Mouse (Mus musculus): ENCODE measurements around the gene Gja5. TPM values are rescaled to one million over a fixed set of nuclear protein-coding genes. Genes with fewer than 3 reads are reported as not detected.
"Not testable (repeated sequence)": the region's sequence is repeated elsewhere in the genome, so short reads cannot be mapped to it uniquely, and the experiment has no call there.

Gene Gja5
- total RNA-seq, 1 experiment from 2014 or later = not detected

DNA sequence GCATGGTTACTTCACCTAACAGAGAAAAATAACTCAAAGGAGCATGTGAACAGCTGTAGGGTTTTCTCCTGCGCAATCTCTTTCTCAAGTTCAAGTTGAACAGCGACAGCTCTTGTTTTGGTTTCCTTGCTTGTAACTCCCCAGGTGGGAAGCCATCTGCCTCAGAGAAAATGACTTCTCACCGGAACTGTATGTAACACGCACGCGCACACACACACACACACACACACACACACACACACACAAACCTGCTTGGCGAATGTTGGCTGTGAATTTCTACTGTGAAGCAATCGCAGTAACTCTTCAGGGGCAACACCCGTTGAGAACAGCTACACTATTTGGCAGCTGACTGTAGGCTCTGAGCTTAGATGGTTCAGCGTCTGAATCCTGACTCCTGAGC is 98.6 kb downstream of the Gja5 start:
- ATAC-seq (ENCODE audit: extremely low read depth, insufficient number of reproducible peaks, low FRiP score, poor library complexity, severe bottlenecking) = no peak

DNA sequence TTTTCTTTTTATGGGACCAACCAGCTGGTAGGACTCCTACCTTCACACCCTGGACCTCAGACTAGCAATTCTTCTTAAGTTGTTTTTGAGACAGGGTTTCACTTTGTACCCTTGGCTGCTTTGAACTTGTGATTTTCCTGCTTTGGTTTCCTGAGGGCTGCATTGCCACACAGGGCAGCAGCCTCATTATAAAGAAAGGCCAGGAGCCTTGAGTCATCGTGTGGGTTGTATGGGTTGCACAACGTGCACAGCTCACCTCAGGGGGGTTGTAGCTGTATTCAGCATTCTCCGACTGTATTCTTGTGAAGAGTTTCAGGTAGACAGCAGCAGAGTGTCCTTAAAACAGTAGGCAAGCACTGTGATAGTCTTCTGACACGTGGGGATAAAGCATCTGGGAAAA is 100.0 kb downstream of the Gja5 start:
- no peak for ATAC-seq (ENCODE audit: extremely low read depth, insufficient number of reproducible peaks, low FRiP score, poor library complexity, severe bottlenecking)

DNA sequence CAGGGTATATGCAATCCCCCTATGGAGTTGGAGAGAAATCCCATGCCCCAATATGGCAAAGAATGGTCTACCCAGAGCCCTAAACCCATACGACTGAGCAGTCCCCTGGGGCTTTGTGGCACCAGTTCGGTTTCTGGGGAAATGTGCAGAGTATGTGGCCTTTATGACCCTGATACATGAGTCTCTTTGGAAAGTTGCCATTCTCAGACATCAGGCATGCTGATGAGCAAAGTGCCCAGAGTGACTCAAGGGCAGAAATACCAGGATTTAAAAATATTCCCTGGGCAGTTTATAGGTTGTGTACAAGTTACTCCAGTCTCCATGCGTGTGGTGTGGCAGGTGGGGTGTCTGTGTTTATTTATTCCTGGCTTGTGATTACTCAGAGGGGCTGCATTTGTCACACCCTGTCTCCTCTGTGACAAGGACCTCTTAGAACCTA is 102.5 kb downstream of the Gja5 start:
- ATAC-seq (ENCODE audit: extremely low read depth, insufficient number of reproducible peaks, low FRiP score, poor library complexity, severe bottlenecking) = no peak

DNA sequence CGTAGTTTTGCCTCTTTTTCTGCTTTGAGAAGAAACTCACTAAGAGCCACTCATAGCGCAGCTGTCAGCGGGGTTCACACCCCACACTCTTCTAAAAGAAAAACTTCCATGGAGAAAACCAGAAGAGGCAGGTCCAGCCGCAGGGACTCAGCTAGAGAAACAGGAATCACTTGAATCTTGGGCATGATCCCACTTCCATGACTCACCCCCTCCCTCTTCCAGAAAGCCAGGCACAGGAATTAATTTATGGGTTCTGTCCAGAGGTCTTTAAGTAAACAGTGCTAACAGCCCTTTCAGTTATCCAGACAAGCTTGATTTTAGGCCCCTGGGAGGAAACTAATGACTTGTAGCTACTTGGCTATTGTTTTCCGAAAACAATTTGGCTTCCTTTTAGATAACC is 120.7 kb downstream of the Gja5 start:
- ATAC-seq (ENCODE audit: extremely low read depth, insufficient number of reproducible peaks, low FRiP score, poor library complexity, severe bottlenecking) = no peak

DNA sequence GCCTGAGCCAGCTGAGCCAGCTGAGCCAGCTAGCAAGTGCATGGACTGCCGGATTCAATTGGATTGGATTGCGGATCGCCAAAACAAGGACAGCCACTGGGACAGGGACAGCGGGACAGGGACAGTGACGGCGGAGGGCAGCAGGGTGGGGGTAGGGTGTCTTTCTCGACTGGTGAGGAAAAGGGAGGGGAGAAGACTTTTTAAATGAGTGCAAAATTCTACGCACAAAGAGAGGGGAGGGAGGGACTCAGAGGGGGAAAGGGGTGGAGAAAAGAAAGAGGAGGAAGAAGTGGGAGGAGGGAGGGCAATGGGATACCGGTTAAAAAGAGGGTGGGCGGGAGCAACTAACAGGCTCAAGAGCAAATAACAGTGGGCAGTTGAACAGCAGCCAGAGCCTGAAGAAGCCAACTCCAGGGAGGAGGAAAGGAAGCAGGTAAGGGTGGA is 127.6 kb downstream of the Gja5 start:
- no peak for ATAC-seq (ENCODE audit: extremely low read depth, insufficient number of reproducible peaks, low FRiP score, poor library complexity, severe bottlenecking)

DNA sequence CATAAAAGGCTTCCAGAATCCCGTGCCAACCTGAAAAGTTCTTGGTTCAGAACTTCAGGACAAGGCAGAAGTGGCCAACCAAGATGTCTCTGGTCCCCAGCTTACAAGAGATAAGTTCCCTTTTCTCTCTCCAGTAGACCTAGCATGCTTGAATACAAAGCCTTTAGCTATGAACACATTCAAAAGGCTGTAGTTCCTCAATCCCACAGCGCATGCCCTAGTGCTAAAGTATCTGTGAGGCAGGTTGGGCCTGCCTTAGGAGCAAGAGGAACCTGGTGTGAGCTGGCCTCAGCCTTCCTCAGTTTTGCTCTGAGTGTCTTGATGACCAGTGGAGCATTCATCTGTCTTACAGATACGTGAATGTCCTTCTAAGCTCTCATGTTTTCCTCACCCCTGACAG is 131.1 kb downstream of the Gja5 start:
- peak; percentile 24; the same call in 1 of the 2 replicates for ATAC-seq (ENCODE audit: extremely low read depth, insufficient number of reproducible peaks, low FRiP score, poor library complexity, severe bottlenecking)

DNA sequence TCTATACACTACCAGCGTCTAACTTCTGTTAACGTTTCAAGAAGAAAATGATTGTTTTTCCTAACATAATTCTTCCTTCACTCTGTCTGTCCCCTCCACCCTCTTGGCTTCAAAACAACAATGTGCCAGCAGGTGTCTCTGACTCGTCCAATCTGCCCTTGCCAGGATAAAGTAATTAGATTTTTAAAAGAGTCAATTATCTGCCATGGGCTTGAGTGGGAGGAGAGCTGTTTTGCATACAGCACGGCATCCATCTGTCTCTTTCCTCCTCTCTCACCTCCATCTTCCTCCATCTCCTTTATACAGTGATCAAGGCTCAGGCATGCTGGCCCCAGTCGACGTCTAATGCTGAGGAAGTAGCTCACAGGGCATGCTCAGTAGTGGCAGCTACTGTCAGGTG is 132.6 kb downstream of the Gja5 start:
- ATAC-seq (ENCODE audit: extremely low read depth, insufficient number of reproducible peaks, low FRiP score, poor library complexity, severe bottlenecking) = no peak

DNA sequence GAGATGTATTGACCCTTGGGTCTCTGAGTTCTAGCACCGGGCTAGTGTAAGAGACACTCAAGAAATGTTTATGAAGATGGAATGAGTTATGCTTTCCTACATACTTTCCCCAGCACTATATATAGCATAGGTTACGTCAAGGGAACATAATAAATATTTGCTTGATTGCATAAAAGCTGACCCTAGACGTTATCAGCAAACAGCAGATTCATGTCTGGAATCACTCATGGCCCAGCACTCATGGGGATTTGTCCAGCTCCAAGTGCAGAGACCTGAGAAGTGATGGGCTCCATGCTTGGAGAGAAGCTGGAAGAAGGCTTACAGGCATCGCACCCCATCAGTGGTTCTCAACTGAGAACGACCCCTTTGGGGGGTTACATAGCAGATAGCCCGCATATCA is 135.2 kb downstream of the Gja5 start:
- no peak for ATAC-seq (ENCODE audit: extremely low read depth, insufficient number of reproducible peaks, low FRiP score, poor library complexity, severe bottlenecking)

DNA sequence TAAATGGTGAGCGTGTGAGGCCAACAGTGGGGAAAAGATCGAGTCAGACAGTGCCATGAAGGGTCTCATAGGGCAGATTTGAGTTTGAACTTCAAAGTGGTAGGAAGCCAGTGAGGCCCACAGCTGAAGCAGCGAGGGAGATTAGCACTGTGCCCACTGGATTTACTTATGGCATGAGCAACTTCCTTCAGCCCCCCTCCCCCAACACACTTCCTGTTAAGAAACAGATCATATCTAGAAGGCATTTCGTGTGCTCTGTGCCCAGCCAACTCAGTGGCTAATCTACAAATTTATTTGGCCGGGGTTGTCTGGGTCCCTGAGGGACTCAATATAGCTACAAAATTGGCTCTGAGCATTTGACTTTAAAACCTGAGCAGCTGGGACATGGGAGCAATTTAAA is 139.7 kb downstream of the Gja5 start:
- ATAC-seq (ENCODE audit: extremely low read depth, insufficient number of reproducible peaks, low FRiP score, poor library complexity, severe bottlenecking) = no peak

DNA sequence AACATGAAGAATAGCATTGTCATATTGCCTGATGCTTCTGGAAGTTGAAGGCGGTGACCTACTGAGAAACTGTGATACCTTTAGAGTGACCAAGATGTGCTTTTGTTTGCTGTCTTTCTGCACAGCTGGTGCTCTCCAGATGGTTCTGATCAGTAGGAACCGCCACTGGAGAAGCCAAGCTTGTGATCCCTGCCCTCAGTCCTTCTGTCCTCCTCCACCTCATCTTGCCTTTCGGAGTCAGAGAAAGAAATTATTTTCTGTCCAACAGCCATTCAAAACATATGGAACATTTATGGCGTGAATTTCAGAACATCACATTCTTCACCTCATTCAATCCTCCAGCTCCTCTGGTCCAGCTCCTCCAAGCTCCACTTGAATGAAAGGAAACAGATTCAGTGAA is 143.3 kb downstream of the Gja5 start:
- ATAC-seq (ENCODE audit: extremely low read depth, insufficient number of reproducible peaks, low FRiP score, poor library complexity, severe bottlenecking) = no peak

DNA sequence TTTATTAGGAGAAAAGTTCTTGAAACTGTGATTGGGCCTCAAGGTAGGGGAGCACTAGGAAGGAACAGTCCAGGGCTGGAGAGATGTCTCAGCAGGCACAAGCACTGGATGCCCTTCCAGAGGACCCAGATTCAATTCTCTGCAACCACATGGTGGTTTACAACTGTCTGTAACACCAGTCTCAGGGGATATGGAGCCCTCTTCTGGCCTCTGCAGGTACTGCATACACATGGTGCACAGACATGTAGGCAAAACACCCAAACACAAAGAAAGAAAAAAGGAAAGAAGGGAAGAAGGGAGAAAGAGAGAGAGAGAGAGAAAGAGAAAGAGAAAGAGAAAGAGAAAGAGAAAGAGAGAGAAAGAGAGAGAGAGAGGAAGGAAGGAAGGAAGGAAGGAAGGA is 143.9 kb downstream of the Gja5 start:
- ATAC-seq (ENCODE audit: extremely low read depth, insufficient number of reproducible peaks, low FRiP score, poor library complexity, severe bottlenecking) = no peak

DNA sequence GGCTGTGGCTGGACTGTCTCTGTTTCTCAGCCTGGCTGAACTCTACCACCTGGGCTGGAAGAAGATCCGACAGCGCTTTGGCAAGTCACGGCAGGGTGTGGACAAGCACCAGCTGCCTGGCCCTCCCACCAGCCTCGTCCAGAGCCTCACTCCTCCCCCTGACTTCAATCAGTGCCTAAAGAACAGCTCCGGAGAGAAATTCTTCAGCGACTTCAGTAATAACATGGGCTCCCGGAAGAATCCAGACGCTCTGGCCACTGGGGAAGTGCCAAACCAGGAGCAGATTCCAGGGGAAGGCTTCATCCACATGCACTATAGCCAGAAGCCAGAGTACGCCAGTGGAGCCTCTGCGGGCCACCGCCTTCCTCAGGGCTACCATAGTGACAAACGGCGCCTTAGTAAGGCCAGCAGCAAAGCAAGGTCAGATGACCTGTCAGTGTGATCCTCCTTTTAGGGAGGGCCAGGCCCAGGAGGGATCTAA is 146.8 kb downstream of the Gja5 start:
- ATAC-seq (ENCODE audit: extremely low read depth, insufficient number of reproducible peaks, low FRiP score, poor library complexity, severe bottlenecking) = no peak

DNA sequence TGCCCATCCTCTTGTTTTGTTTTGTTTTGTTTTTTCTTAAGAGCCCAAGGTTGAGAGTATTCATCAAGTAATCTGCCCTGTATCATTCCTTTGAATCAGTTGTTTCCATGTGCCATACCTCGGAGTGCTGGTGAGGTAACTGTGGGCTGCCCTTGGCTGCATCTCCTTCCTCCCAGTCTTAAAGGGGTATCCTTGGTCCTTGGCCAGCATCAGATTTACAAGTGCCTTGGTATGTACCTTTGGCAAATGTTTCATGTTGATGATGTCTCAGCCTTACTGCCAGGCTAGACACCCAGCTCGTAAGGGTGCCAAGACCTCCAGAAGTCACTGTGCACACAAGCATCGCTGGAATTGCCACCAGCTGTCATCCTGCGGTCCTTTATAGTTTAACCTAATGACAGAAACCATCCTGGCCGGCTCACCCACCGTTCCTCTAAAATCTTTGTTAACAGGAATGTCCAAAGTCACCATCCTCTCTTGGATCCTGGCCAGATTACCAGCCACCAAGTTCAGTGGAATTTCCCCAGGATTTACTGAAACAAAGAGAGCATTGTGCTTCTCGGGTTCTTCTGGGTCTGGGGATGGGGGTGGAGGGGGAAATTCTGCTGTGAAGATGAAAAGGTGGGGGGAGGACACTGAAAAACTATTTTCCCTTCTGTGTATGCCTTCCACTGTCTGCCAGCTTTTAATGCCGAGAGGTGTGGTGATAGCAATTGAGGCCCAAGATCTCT is 147.7 kb downstream of the Gja5 start:
- no peak for ATAC-seq (ENCODE audit: extremely low read depth, insufficient number of reproducible peaks, low FRiP score, poor library complexity, severe bottlenecking)

DNA sequence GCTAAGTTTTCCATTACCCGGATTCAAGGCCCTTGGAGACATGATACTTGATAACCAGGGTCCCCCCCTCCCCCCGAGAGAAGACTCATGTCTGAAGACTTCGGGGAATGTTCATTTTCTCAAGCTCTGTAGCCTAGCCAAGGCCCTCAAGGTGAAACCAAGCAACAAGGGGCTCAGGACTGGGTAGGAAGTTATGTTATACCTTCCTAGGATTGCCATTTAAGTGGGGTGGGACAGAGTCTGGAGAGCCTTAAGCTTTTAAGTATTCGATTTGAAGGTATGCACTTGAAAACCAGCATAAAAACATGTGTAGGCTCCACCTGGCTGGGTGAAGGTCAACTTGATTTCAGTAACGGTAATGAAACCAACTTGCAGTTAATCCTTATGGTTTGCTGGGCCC is 154.2 kb downstream of the Gja5 start:
- no peak for ATAC-seq (ENCODE audit: extremely low read depth, insufficient number of reproducible peaks, low FRiP score, poor library complexity, severe bottlenecking)

DNA sequence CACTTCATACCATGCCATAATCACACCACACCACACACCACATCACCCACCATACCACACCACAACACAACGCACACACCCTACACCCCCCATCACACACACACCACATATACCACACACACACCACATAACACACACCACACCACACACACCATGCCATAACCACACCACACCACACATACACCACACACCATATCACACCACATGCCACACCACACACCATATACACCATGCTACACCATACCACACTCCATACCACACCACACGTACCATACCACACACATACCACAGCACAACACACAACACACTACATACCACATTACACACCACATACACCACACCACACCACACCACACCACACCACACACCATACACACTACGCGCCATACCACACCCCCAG is 155.6 kb downstream of the Gja5 start:
- no peak for ATAC-seq (ENCODE audit: extremely low read depth, insufficient number of reproducible peaks, low FRiP score, poor library complexity, severe bottlenecking)

DNA sequence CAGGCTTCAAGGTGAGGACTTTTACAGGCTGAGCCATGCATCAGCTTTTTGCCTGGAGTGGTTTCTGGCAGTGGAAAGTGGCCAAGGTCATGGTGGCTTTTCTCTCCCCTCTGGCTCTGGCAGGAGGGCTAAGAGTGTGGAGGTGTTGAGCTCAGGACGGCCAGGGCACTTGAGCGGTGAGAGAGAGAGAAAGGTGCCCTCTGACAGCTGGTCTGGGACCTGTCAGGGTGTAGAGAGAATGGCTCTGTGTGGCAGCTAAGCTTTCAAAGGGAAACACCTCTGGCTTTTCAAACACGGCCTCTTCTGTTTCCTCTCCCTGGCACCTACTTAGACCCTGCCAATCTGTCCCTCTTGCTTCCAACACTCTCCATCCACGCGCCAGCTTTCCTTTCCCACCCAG is 158.3 kb downstream of the Gja5 start:
- no peak for ATAC-seq (ENCODE audit: extremely low read depth, insufficient number of reproducible peaks, low FRiP score, poor library complexity, severe bottlenecking)

DNA sequence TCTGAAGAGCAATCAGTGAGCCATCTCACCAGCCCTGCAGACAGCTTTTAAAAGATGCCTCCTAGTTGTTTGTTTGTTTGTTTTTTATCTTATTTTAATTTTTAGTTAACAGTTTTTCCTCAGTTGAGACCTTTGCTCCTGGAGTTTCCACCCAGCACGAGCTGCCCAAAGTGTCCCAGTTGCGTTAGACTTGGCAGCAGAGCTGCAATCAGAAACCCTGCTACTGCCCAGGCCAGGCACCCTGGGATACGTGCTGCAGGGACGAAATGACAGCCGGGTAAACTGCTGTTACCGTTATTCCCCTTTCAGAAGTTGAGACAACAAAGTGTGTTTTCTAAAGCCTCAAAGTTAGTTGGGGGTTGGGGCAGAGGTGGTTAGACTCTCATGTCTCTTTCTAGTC is 159.6 kb downstream of the Gja5 start:
- no peak for ATAC-seq (ENCODE audit: extremely low read depth, insufficient number of reproducible peaks, low FRiP score, poor library complexity, severe bottlenecking)

DNA sequence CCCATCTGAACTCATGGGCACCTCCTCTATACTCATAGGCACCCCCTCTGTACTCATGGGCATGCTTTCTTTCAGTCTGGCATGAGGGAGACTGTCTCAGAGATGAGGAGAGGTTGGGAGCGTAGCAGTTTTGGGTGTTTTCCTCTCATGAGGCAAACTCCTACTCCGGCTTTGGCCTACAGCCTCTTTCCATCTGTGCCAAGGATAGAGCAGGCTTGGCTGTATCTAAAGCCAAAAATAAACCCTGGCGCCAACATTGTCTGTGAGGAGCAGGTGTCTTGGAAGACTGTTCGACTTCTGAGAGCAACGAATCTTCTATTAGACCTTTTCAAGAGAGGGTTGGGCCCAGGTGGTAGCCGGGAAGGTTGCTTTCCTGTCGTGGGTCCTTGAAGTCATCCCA is 165.1 kb downstream of the Gja5 start:
- ATAC-seq (ENCODE audit: extremely low read depth, insufficient number of reproducible peaks, low FRiP score, poor library complexity, severe bottlenecking) = not testable (repeated sequence)

DNA sequence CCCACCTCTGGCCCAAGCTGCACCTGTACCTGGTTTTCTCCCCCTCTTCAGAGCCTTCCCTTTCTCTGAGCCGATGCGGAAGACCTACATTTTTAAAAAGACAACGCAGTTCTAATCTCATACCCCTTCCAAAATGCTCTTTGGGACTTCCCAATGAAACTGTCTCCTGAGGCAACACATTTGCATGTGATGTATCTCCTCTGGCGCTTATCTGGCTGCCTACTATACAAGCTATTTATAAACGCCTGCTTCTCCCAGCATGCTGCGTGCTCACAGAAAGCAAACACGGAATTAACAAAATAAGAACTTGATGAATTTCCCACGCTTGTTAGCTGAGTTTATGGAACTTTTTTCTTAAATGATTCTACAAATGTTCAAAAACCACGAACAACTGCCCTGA is 167.4 kb downstream of the Gja5 start:
- ATAC-seq (ENCODE audit: extremely low read depth, insufficient number of reproducible peaks, low FRiP score, poor library complexity, severe bottlenecking) = not testable (repeated sequence)

DNA sequence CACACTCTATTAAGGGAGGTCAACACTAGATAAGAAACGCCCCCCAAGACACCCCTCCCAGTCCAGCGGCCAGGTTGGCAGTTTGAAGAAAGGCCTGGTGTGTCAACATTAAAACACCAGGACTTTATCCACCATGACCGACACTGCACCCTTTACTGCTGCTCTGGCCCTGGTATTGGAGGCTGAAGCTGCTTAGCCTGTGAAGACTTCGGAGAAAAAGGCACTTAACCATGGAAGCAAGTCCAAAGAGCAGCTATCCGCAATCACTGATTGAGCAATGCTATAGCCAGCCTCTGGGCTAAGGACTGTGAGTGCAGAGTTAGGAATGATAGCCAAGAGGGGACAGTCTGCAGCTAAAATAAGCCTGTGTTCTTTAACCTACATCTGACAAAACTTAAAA is 167.9 kb downstream of the Gja5 start:
- not testable (repeated sequence) for ATAC-seq (ENCODE audit: extremely low read depth, insufficient number of reproducible peaks, low FRiP score, poor library complexity, severe bottlenecking)

DNA sequence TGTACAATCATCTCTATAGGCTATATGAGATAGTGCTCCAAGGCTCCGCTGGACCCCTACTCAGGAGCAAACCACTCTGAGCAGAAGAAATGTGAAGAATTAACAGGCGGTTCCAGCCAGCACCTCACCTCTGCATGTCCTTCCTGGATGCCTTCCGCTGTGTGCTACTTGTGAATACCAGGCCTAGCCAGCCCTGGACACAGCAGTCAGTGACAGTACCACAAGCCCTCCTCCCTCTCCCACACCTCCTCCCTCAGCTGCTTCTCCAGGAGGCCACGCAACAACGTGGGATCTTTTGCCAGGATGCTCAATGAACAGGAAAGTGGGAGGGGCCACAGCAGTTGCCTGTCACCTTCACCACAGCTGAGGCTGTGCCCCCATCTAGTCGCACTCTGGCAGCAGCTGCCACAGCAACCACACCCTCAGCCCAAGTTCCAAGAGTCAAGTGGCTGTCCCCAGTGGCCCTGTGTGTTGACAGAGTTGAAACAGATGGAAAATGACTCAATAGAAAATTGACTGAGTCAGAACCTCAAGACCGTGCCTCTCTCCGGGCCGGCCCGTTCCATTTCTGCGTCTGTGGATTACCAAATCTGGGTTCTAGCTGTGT is 171.4 kb downstream of the Gja5 start:
- not testable (repeated sequence) for ATAC-seq (ENCODE audit: extremely low read depth, insufficient number of reproducible peaks, low FRiP score, poor library complexity, severe bottlenecking)
